Mouse (Mus musculus) layer of hippocampus, adult 8-10 months (tissue): Measurements from ENCODE around the gene Rpa1. TPM values are rescaled to one million over a fixed set of nuclear protein-coding genes. Genes with fewer than 3 reads are reported as not detected.
"Not testable (repeated sequence)": the region's sequence is repeated elsewhere in the genome, so short reads cannot be mapped to it uniquely, and the experiment has no call there.

Experiments
- DNase-seq, 2 experiments: peaks; one replicate each; pipeline ENCODE4 v3.0.0; 2022; ENCODE audit warnings: low spot score in 2 of 2
- total RNA-seq, 4 experiments: library from RNA; stranded (reverse); gene quantifications; 2 replicates each; pipeline ENCODE4 v1.2.4; 2022

Gene Rpa1
- total RNA-seq, 4 experiments from 2014 or later = 61.7 to 67.5 (median 66.1) TPM

- no peak for DNase-seq
These were observed 60.2 kb downstream of the Rpa1 start for GRCm38 (mm10) chr11:75287940-75288339.

- no peak for DNase-seq
These were observed 61.3 kb downstream of the Rpa1 start for GRCm38 (mm10) chr11:75286868-75287267.

- DNase-seq = no peak
These were observed 62.1 kb downstream of the Rpa1 start for GRCm38 (mm10) chr11:75285893-75286467.

GRCm38 (mm10) chr11:75283784-75284183 lies 64.3 kb downstream of the Rpa1 start:
- DNase-seq = not testable (repeated sequence)

- DNase-seq = no peak
These were observed 65.5 kb downstream of the Rpa1 start for GRCm38 (mm10) chr11:75282496-75283120.

GRCm38 (mm10) chr11:75281380-75282256 lies 66.5 kb downstream of the Rpa1 start:
- DNase-seq = no peak

- DNase-seq = no peak
These were observed 67.6 kb downstream of the Rpa1 start for GRCm38 (mm10) chr11:75280435-75281001.

- no peak for DNase-seq
These were observed 68.1 kb downstream of the Rpa1 start for GRCm38 (mm10) chr11:75280066-75280410.

- DNase-seq = no peak
These were observed 68.6 kb downstream of the Rpa1 start for GRCm38 (mm10) chr11:75279342-75280065.

GRCm38 (mm10) chr11:75279013-75279341 lies 69.1 kb downstream of the Rpa1 start:
- DNase-seq = no peak

- DNase-seq = no peak
These were observed 70.0 kb downstream of the Rpa1 start for GRCm38 (mm10) chr11:75278115-75278514.

- no peak for DNase-seq
These were observed 73.1 kb downstream of the Rpa1 start for GRCm38 (mm10) chr11:75275035-75275434.

GRCm38 (mm10) chr11:75273466-75273865 lies 74.7 kb downstream of the Rpa1 start:
- DNase-seq = no peak

- DNase-seq = peak; percentile 60 to 74
These were observed 77.1 kb downstream of the Rpa1 start for GRCm38 (mm10) chr11:75270985-75271434.

- no peak for DNase-seq
These were observed 77.7 kb downstream of the Rpa1 start for GRCm38 (mm10) chr11:75270276-75270984.

GRCm38 (mm10) chr11:75269213-75269612 lies 78.9 kb downstream of the Rpa1 start:
- no peak for DNase-seq

GRCm38 (mm10) chr11:75268492-75268891 lies 79.6 kb downstream of the Rpa1 start:
- no peak for DNase-seq

- no peak for DNase-seq
These were observed 80.3 kb downstream of the Rpa1 start for GRCm38 (mm10) chr11:75267826-75268281.

- no peak for DNase-seq
These were observed 82.6 kb downstream of the Rpa1 start for GRCm38 (mm10) chr11:75265545-75265944.

- no peak for DNase-seq
These were observed 83.6 kb downstream of the Rpa1 start for GRCm38 (mm10) chr11:75264550-75264949.

GRCm38 (mm10) chr11:75263964-75264312 lies 84.2 kb downstream of the Rpa1 start:
- no peak for DNase-seq
